Mouse (Mus musculus) liver, postnatal 0 days (tissue): Measurements from ENCODE around the gene Lhb. TPM values are rescaled to one million over a fixed set of nuclear protein-coding genes. Genes with fewer than 3 reads are reported as not detected.
"Not testable (repeated sequence)": the region's sequence is repeated elsewhere in the genome, so short reads cannot be mapped to it uniquely, and the experiment has no call there.

Source experiments
- ATAC-seq: fragments of 200-750 bp; cut with Nextera tagmentation; 2 replicates; pipeline ENCODE4 v1.8.0; 2017; ENCODE audit warnings: mild to moderate bottlenecking, moderate library complexity
- DNase-seq: peaks from one replicate; pipeline ENCODE4 v3.0.0-alpha.2; 2016
- H3K27ac ChIP-seq: fragments of 300-500 bp; sonication (generic); 2 replicates; pipeline ENCODE4 v1.5.1; 2014; ENCODE audit warnings: antibody characterized with exemption, moderate library complexity, mild to moderate bottlenecking, low read depth
- H3K27me3 ChIP-seq: fragments of 300-500 bp; sonication (generic); 2 replicates; pipeline ENCODE4 v1.6.1; 2014; ENCODE audit warnings: low read length, control low read depth, mixed read lengths; ENCODE audit not compliant: insufficient read depth
- H3K36me3 ChIP-seq: fragments of 300-500 bp; sonication (generic); replicated peaks from 2 replicates; pipeline ENCODE4 v1.6.1; 2014; ENCODE audit warnings: mild to moderate bottlenecking, control low read depth, low read length, moderate library complexity, mixed read lengths; ENCODE audit not compliant: insufficient read depth
- H3K4me1 ChIP-seq: fragments of 300-500 bp; sonication (generic); 2 replicates; pipeline ENCODE4 v1.6.1; 2014; ENCODE audit warnings: antibody characterized with exemption, mild to moderate bottlenecking, control low read depth; ENCODE audit not compliant: insufficient read depth
- H3K4me2 ChIP-seq: fragments of 300-500 bp; sonication (generic); 2 replicates; pipeline ENCODE4 v1.6.1; 2014; ENCODE audit warnings: low read depth, mild to moderate bottlenecking, low read length, moderate library complexity, mixed read lengths
- H3K4me3 ChIP-seq: fragments of 300-500 bp; sonication (generic); 2 replicates; pipeline ENCODE4 v1.5.1; 2014; ENCODE audit warnings: low read depth, low read length
- H3K9ac ChIP-seq: fragments of 300-500 bp; sonication (generic); replicated peaks from 2 replicates; pipeline ENCODE4 v1.6.1; 2014; ENCODE audit warnings: mild to moderate bottlenecking, moderate library complexity
- H3K9me3 ChIP-seq: fragments of 300-500 bp; sonication (generic); 2 replicates; pipeline ENCODE4 v1.6.1; 2016; ENCODE audit warnings: mild to moderate bottlenecking, control low read depth, low read length, mixed read lengths
- CTCF ChIP-seq: sonication (generic); IDR thresholded peaks from 2 replicates; pipeline ENCODE4 v1.5.1; 2016; ENCODE audit warnings: antibody characterized with exemption, low read depth
- EP300 ChIP-seq: IDR thresholded peaks from 2 replicates; pipeline ENCODE4 v1.6.1; 2016; ENCODE audit warnings: antibody characterized with exemption, low read depth, mild to moderate bottlenecking
- WGBS: fragments of 180-500 bp; shearing (Covaris S2); extraction: QIAGEN DNeasy Blood & Tissue Kit; methylation state at CpG from one replicate; pipeline ENCODE4 v1.1.7; 2014; ENCODE audit not compliant: insufficient replicate concordance; 5-methylcytosine and 5-hydroxymethylcytosine counted together
- polyA plus RNA-seq: library from polyadenylated mRNA; unstranded; fragments of >200 nt; fragmentation: Nextera tagmentation; extraction: Ambion mirVana; gene quantifications from 2 replicates; pipeline ENCODE4 v1.2.1, GENCODE M21; 2015

Gene Lhb
- polyA plus RNA-seq, 1 experiment from 2014 or later, result not detected

GRCm38 (mm10) chr7:45395578-45396336 is 24.9 kb upstream of the Lhb start, which contains the start of gene Snrnp70:
Snrnp70 (minus strand) TSS chr7:45395742.
- TF ChIP-seq EP300 (no peak), CTCF (no peak)
- Histone ChIP-seq H3K27me3 (no peaks in the 10 kb centered on the region), H3K4me3 (peak within 1 kb of the TSS; percentile 86), H3K27ac (peak within 1 kb of the TSS; percentile 96), H3K36me3 (peaks cover 25% of the 10 kb centered on the region), H3K4me2 (peak within 1 kb of the TSS; percentile 92), H3K9ac (peak within 1 kb of the TSS; percentile 94), H3K9me3 (no peaks in the 10 kb centered on the region), H3K4me1 (peaks cover 16% of the 10 kb centered on the region)
- DNase-seq (peak; percentile 100), ATAC-seq (peak; percentile 97)
- WGBS, result under 1% methylated on average over 60 of the region's 60 CpGs

- not testable (repeated sequence) for H3K27me3 ChIP-seq, DNase-seq, H3K9me3 ChIP-seq
- H3K4me1 ChIP-seq, result peaks cover 16% of the 10 kb centered on the region
- WGBS, result 0% methylated on average over 3 of the region's 3 CpGs
- TF ChIP-seq CTCF, result peak; percentile 42
- H3K9ac ChIP-seq, result peak overlapping the region; percentile 51; the same call in 1 of the 2 replicates
- ATAC-seq, result peak; percentile 49
- H3K4me3 ChIP-seq, result peak overlapping the region; percentile 55
- H3K36me3 ChIP-seq, result peaks cover 22% of the 10 kb centered on the region
- peak overlapping the region; percentile 66 for H3K4me2 ChIP-seq
- H3K27ac ChIP-seq, result peak overlapping the region; percentile 66
Measured at GRCm38 (mm10) chr7:45396337-45396775, 24.3 kb upstream of the Lhb start.

- Histone ChIP-seq H3K9me3 (no peaks in the 10 kb centered on the region), H3K4me2 (no peak overlapping the region), H3K4me3 (no peak overlapping the region), H3K4me1 (peaks cover 16% of the 10 kb centered on the region), H3K9ac (no peak overlapping the region), H3K27me3 (no peaks in the 10 kb centered on the region), H3K36me3 (peaks cover 18% of the 10 kb centered on the region), H3K27ac (no peak overlapping the region)
- DNase-seq, result no peak
- no peak for ATAC-seq
- TF ChIP-seq CTCF (no peak), EP300 (no peak)
- 60% methylated on average over 2 of the region's 2 CpGs for WGBS
Measured at GRCm38 (mm10) chr7:45396787-45397186, 23.8 kb upstream of the Lhb start.

GRCm38 (mm10) chr7:45401521-45402085 is 19.0 kb upstream of the Lhb start:
- 77% methylated on average over 10 of the region's 10 CpGs for WGBS

GRCm38 (mm10) chr7:45403532-45404261 is 16.9 kb upstream of the Lhb start:
- DNase-seq, result peak; percentile 79
- no peak overlapping the region for H3K4me2 ChIP-seq
- H3K27me3 ChIP-seq, result peaks cover 37% of the 10 kb centered on the region
- no peaks in the 10 kb centered on the region for H3K9me3 ChIP-seq
- H3K9ac ChIP-seq, result no peak overlapping the region
- no peak overlapping the region for H3K27ac ChIP-seq
- TF ChIP-seq CTCF (peak; percentile 77), EP300 (no peak)
- WGBS, result 43% methylated on average over 6 of the region's 6 CpGs
- H3K4me1 ChIP-seq, result peaks cover 10% of the 10 kb centered on the region
- no peak for ATAC-seq
- no peak overlapping the region for H3K4me3 ChIP-seq
- no peaks in the 10 kb centered on the region for H3K36me3 ChIP-seq

More at GRCm38 (mm10) chr7:45401521-45402085, 19.0 kb upstream of the Lhb start:
- Histone ChIP-seq H3K27me3 (peaks cover 16% of the 10 kb centered on the region), H3K27ac (no peak overlapping the region), H3K4me3 (no peak overlapping the region), H3K36me3 (no peaks in the 10 kb centered on the region), H3K9ac (no peak overlapping the region; the same call in 1 of the 2 replicates), H3K4me1 (peaks cover 8% of the 10 kb centered on the region), H3K4me2 (no peak overlapping the region), H3K9me3 (no peaks in the 10 kb centered on the region)
- ATAC-seq (no peak), DNase-seq (no peak)
- TF ChIP-seq CTCF (no peak), EP300 (no peak)
